Mouse (Mus musculus) right cerebral cortex, adult 2 months (tissue): ENCODE measurements at regions not wholly inside any gene's neighbourhood (a gene's known extent, or its start where the extent isn't known, plus 50 kb on each side); places are given as distances from the start of the nearest gene placed in this dataset.
A peak's percentile ranks its signal among the peaks of the same experiment; 100 is the strongest.
"Not testable (repeated sequence)": the region's sequence is repeated elsewhere in the genome, so short reads cannot be mapped to it uniquely, and the experiment has no call there.

Source experiments
- DNase-seq, 2 experiments: peaks; one replicate each; pipeline ENCODE4 v3.0.0; 2021 to 2022; ENCODE audit warnings: low spot score in 2 of 2

GRCm38 (mm10) chr9:80961818-80962217 lies 496.5 kb upstream of the Impg1 start:
- DNase-seq, result no peak

DNA sequence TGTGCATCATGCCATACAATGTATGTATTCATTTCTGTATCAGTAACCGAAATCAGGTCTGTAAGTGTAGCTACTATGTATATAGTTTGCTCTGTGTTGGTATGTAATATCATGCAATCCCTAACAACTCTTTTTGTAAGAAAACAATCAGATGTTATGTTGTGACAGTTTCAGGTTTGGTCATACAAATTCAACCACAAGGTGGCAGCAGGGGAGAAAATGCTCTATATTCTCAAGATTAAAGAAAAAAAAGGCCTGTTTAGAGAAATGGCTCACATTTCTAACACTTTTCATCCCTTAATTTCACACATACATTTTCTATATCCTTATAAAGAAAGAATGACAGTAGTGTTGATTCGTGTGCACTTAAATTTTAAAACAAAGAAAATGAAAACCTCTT lies 477.7 kb upstream of the Impg1 start:
- DNase-seq, result peak; percentile 28 to 50

- DNase-seq, result no peak
Observed at GRCm38 (mm10) chr9:80941424-80941823, 476.1 kb upstream of the Impg1 start.

DNA sequence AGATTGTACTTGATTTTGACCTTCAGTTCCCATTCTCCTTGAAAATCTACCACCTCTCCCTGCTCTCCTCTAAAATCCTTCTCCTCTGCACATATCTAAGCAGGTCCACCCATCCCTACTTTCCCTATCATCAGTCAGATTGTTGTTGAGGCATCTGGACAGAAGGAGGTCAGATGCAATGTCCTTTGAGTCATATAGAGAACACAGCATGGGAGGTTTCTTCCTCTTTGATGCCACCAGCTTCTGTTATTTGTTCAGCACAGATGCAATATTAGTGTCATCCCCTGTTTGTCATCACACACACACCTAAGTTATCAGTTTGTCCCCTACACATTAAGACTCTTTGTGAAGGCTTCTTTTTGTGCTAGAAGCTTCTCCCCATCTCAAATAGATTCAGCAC lies 473.0 kb upstream of the Impg1 start:
- DNase-seq, result no peak

GRCm38 (mm10) chr9:80930628-80931027 lies 465.3 kb upstream of the Impg1 start:
- DNase-seq, result no peak

DNA sequence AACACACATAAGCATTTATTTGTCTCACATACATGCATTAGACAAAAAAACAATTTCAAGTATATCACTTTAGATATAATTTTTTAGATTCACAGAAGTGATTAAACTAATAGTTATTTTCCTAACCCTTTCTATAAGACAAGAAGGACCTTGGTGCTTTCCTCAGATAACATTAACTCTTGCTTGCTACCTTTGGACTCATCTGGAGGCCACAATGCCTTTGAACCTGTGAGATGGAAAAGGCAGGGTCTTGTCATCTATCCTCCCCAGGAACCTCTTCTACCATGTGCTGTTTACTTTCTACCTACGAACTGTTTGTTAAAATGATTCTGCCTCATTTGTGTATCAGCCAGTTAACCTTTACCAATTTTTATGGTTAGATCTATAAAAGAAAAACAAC lies 455.0 kb upstream of the Impg1 start:
- no peak for DNase-seq

- no peak for DNase-seq
Observed at GRCm38 (mm10) chr9:80913867-80914266, 448.6 kb upstream of the Impg1 start.

DNA sequence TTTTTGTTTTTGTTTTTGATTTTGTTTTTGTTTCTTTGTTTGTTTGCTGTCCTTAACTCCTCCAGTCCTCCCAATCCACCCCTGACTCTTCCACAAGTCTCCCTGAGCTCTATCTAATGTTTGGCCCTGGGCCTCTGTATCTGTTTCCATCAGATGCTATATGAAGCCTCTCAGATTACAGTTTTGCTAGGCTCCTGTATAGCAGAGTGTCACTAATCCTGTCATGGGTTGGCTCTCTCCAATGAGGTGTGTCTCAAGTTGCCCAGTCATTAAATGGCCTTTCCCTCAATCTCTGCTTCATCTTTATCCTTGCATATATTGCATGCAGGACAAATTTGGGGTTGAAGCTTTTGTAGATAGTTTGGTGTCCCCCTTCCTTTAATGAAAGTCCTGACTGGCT lies 446.9 kb upstream of the Impg1 start:
- DNase-seq, result no peak

DNA sequence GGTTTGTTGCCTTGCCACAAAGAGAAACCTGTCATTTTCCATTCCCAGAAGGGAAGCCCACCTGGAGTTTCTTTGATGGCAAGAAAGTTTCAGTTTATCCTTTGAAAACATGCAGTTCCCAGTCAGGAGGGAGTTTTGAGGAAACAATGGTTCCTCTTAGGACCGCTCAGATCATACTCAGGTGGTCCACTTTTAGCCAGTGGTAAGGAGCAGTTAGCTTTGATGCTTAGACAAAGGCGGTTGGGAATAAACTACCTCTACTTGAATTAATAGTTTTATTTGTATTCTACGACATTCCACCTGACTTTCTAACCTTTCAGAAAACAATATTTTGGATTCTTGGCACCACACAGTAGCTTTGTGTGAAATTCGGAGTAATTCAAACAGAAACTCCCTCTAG lies 401.5 kb upstream of the Impg1 start:
- no peak for DNase-seq

DNA sequence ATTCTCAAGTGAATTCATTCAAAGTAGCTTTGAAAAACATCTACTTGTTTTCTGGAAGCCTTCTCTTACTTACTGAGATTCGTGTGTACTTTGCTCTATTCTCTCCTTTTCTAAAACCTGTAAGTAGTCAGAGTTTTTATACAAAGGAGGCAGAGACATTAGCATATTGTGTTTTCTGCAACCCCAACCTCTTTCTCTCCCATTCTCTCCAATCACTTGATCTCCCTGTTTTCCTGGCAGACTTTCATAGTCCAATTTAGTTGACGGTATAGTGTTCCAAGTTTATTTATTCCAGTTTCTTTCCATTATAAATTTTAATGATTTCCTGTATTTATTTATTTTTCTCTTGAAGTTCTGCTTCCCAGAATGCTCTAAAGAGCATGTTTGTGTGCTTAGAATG lies 393.7 kb upstream of the Impg1 start:
- DNase-seq, result no peak

- DNase-seq, result no peak
Observed at GRCm38 (mm10) chr9:80848190-80848589, 382.9 kb upstream of the Impg1 start.

DNA sequence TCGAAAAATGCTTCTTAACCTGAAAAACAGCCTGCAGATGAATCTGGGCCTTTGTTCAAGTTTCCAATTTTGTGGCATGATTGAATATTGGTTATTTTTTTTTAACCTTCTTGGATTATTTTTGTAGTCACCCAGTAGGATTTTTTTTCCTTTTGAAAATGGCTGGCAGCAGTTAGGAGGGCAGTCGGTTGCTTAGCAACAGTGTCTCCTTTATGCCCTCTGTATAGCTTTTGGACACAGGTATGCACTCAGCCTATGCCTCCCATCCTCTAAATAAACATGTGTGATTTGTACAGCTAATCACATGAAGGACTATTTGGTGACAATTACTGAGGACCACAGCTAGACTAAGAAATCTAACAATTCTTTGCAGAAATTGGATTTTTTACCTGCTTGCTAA lies 367.5 kb upstream of the Impg1 start:
- DNase-seq, result no peak

- DNase-seq, result no peak
Observed at GRCm38 (mm10) chr9:80825346-80825745, 360.1 kb upstream of the Impg1 start.

- DNase-seq, result no peak
Observed at GRCm38 (mm10) chr9:80820066-80820465, 354.8 kb upstream of the Impg1 start.

DNA sequence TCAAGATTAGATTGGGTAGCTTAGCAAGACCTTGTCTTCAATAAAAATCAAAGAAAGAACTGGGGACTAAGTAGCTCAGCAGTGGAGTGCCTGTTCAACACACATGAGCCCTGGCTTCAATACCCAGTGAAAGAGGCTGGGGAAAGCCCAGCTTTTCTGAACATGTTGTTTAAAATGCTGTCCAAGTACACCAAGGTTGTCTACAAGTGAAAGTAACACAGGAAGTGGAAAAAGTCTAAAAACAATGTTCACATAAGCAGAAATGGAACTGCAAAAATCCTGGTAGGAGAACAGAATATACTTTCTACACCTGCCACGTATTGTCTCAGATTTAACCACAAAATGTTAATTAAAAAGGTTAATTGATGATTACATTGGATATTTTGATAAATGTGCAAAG lies 353.8 kb upstream of the Impg1 start:
- DNase-seq, result no peak

DNA sequence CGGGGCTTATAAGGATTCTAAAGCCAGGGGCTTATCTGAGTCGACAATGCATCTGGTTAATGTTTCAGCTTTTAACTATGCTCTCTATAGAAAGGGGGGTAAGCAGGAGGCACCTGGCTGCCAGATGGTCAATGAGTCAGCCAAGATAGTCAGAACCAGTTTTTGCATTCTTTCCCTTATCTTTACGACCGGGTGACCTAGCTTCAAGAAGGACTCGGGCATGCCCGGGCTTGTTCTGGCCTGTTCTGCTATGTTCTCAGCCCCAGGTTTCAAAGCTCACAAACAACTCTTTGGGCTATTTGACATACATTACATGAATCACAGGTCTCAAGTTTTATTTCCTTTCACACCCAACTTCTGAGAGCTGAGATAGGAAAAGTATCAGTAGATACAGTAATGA lies 348.6 kb upstream of the Impg1 start:
- DNase-seq, result not testable (repeated sequence)

GRCm38 (mm10) chr9:80791523-80791922 lies 326.2 kb upstream of the Impg1 start:
- DNase-seq, result no peak

- DNase-seq, result no peak
Observed at GRCm38 (mm10) chr9:80774541-80774940, 309.3 kb upstream of the Impg1 start.

- not testable (repeated sequence) for DNase-seq
Observed at GRCm38 (mm10) chr9:80735806-80736205, 270.5 kb upstream of the Impg1 start.

GRCm38 (mm10) chr9:80732971-80733370 lies 267.7 kb upstream of the Impg1 start:
- DNase-seq, result no peak

DNA sequence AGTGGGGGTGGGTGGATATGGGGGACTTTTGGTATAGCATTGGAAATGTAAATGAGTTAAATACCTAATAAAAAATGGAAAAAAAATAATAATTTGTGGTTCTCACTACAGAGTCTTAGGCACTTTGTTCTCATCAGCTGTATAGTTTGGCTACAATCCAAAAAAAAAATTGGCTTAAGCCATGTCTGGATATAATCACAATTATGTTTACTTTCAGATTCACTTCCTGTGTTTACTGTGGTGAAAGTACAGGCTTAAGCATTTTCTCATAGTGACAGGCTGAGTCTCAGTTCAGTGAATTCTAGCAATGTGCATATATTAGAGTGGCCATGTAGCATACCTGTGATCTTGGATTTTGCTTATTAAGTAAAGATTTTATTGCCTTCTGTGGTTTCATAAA lies 258.4 kb upstream of the Impg1 start:
- no peak for DNase-seq

GRCm38 (mm10) chr9:80718516-80718915 lies 253.2 kb upstream of the Impg1 start:
- DNase-seq, result no peak

DNA sequence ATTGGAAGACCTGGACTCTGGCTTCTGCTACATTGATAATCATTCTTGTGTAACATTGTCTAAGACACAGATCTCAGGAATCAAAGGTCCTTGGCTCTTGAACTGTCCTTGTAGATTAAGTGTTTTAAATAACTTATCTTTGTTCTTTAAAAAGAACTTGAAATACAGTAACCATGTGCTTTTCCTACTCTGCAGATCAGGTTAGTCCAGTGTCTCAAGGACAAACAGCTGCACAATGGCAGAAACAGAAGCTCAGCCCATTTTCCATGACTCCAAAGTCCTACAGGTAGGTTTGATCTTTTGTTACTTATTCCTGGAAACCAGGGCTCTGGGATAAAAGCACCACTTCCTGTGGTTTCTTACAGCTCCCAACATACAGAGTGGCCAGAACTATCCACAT lies 244.5 kb upstream of the Impg1 start:
- DNase-seq, result no peak

DNA sequence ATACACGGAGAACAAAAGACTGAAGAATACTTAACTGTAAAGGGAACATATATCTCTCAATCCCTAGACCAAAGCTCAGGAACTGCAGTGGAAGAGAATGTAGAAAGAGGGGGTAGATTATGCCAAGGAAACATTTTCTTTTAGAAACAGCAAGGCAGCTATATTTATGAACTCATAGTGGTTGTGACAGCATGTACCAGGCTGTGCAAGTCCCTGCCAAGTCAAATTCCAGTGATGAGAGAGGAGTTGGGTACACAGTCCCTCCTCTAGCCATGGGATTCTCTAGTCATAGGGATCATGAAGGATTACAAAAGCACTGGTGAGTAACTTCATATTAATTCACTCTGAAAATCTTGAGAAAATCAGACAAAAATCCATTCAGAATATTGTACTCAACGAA lies 240.0 kb upstream of the Impg1 start:
- DNase-seq, result no peak

- no peak for DNase-seq
Observed at GRCm38 (mm10) chr9:80697171-80697570, 231.9 kb upstream of the Impg1 start.
